ENCODE assay signal across 7 mouse cellular contexts in the genomic region with DNA sequence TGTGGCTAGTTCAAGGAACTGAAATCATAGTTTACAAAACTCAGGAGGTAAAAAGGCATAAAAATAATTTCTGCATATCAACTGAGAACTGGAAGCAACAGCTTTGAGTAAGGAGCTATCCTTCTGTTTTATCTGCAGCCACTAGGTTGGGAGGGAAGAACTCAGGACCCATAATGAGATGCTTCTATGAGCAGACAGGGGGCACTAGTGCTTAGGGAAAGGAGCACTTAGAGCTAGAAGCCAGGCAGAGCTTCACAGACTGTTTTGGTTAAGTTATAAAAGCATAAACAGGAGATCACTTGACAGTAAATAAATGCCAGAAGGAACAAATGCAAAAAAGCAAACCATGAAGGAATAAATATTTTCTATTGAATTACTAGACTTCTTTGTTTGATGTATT. TPM values are rescaled to one million over a fixed set of nuclear protein-coding genes. Genes with fewer than 3 reads are reported as not detected.
DNase-seq lines count a peak whose midpoint lies in the region; ATAC-seq and TF ChIP-seq lines count a peak whose summit lies in the region.

No protein-coding gene starts in this region.

- H3K9me3 ChIP-seq in G1E (replicated peaks) = no peaks in the 10 kb centered on the region
- no peaks in the 10 kb centered on the region for H3K9me3 ChIP-seq in forebrain, embryonic 16.5 days (ENCODE audit: control insufficient read depth, low read length)

- no peak overlapping the region for H3K9ac ChIP-seq in forebrain, embryonic 16.5 days (replicated peaks; ENCODE audit: low read depth, low read length)

- no peak overlapping the region for H3K4me3 ChIP-seq in layer of hippocampus, adult 2 months
- H3K4me3 ChIP-seq in G1E (ENCODE audit: low read depth, low read length) = no peak overlapping the region
- no peak overlapping the region for H3K4me3 ChIP-seq in forebrain, embryonic 16.5 days (replicated peaks; ENCODE audit: low read length)

- no peak overlapping the region for H3K4me2 ChIP-seq in forebrain, embryonic 16.5 days (ENCODE audit: low read length)

- no peak overlapping the region for H3K27ac ChIP-seq in layer of hippocampus, adult 2 months
- no peak overlapping the region for H3K27ac ChIP-seq in forebrain, embryonic 16.5 days (ENCODE audit: low read length)

- peaks cover 45% of the 10 kb centered on the region for H3K36me3 ChIP-seq in G1E (replicated peaks)
- H3K36me3 ChIP-seq in forebrain, embryonic 16.5 days (ENCODE audit: control insufficient read depth, insufficient read depth) = no peaks in the 10 kb centered on the region

- DNase-seq in layer of hippocampus, adult 2 months (ENCODE audit: low spot score in 2 of 2) = peak; percentile 48 to 59
- no peak for DNase-seq in layer of hippocampus, adult 9-11 months
- no peak for DNase-seq in G1E (ENCODE audit: low spot score)
- peak; percentile 25 for DNase-seq in c-Kit-positive CD71-negative TER-119-negative erythroid progenitor cells, embryonic 14.5 days (ENCODE audit: low read depth)
- DNase-seq in lung, postnatal 10 days = peak; percentile 65
- no peak for DNase-seq in T-cell, adult 2 months (ENCODE audit: low spot score)

- no peaks in the 10 kb centered on the region for H3K27me3 ChIP-seq in G1E (ENCODE audit: insufficient read depth, low read length)
- no peaks in the 10 kb centered on the region for H3K27me3 ChIP-seq in forebrain, embryonic 16.5 days (replicated peaks; ENCODE audit: control insufficient read depth, insufficient read depth, low read length)

- H3K4me1 ChIP-seq in G1E (ENCODE audit: insufficient read depth, low read depth, low read length) = no peaks in the 10 kb centered on the region
- H3K4me1 ChIP-seq in forebrain, embryonic 16.5 days (replicated peaks; ENCODE audit: control insufficient read depth, insufficient read depth, low read length) = no peaks in the 10 kb centered on the region

- TF ChIP-seq CTCF in layer of hippocampus, adult 2 months (conservative IDR thresholded peaks at IDR 0.05) = peak; percentile 95
- no peak for TF ChIP-seq CTCF in G1E (IDR thresholded peaks at IDR 0.05; ENCODE audit: low read depth, low read length)

- ATAC-seq in G1E (ENCODE audit: extremely low read depth, insufficient number of reproducible peaks, low FRiP score, poor library complexity, severe bottlenecking) = peak; percentile 49; the same call in 1 of the 2 replicates
- ATAC-seq in forebrain, embryonic 16.5 days = peak; percentile 83

RNA-seq across cellular contexts. Expression of gene Alkbh3, which starts 44.2 kb away (rescaled TPM):
- total RNA-seq in layer of hippocampus, adult 2 months (2021) = 10 to 100 TPM; 22.7 to 28.1 TPM
- total RNA-seq in G1E (2014; fragmentation: Nextera tagmentation) = 62.0 and 71.2 TPM in 2 replicates
- total RNA-seq in G1E (2017) = 25.4 and 30.1 TPM in 2 replicates
- 28.9 and 29.0 TPM in 2 replicates for polyA plus RNA-seq in G1E (2012)
- polyA plus RNA-seq in forebrain, embryonic 16.5 days (2015; fragmentation: Nextera tagmentation; extraction: Ambion mirVana) = 55.1 and 57.4 TPM in 2 replicates

RNA-seq across cellular contexts. Expression of gene Gm27027, which starts 58.7 kb away (rescaled TPM):
- not detected for total RNA-seq in layer of hippocampus, adult 2 months (2021)
- total RNA-seq in G1E (2014; fragmentation: Nextera tagmentation) (not detected in 2 replicates), G1E (2017) (not detected in 2 replicates)
- not detected in 2 replicates for polyA plus RNA-seq in G1E (2012)
- not detected in 2 replicates for polyA plus RNA-seq in forebrain, embryonic 16.5 days (2015; fragmentation: Nextera tagmentation; extraction: Ambion mirVana)

Comparison
In these comparisons a context has a peak if more than half of its experiments do, and no peak if none do; other contexts are left out.
1. DNase-seq: peak in layer of hippocampus, adult 2 months (2 of 2), c-Kit-positive CD71-negative TER-119-negative erythroid progenitor cells, embryonic 14.5 days (single experiment) and lung, postnatal 10 days (single experiment); none in layer of hippocampus, adult 9-11 months (single experiment), G1E (single experiment) and T-cell, adult 2 months (single experiment).